Mouse (Mus musculus) lung, postnatal 14 days (tissue): ENCODE measurements at regions not wholly inside any gene's neighbourhood (a gene's known extent, or its start where the extent isn't known, plus 50 kb on each side); places are given as distances from the start of the nearest gene placed in this dataset.

Experiments
- DNase-seq: peaks from one replicate; pipeline ENCODE4 v3.0.0; 2021

GRCm38 (mm10) chr16:30880682-30881081 lies 200.6 kb downstream of the Xxylt1 start:
- no peak for DNase-seq

GRCm38 (mm10) chr16:30881186-30881585 lies 200.0 kb downstream of the Xxylt1 start:
- no peak for DNase-seq

- peak; percentile 10 for DNase-seq
Measured at GRCm38 (mm10) chr16:30883490-30884188, 197.6 kb downstream of the Xxylt1 start.

- DNase-seq = no peak
Measured at GRCm38 (mm10) chr16:30884189-30884551, 197.1 kb downstream of the Xxylt1 start.

GRCm38 (mm10) chr16:30886982-30887381 lies 194.2 kb downstream of the Xxylt1 start:
- no peak for DNase-seq

- DNase-seq = no peak
Measured at GRCm38 (mm10) chr16:30887536-30887935, 193.7 kb downstream of the Xxylt1 start.

GRCm38 (mm10) chr16:30888556-30889323 lies 192.5 kb downstream of the Xxylt1 start:
- no peak for DNase-seq

- DNase-seq = no peak
Measured at GRCm38 (mm10) chr16:30892606-30893005, 188.6 kb downstream of the Xxylt1 start.

- no peak for DNase-seq
Measured at GRCm38 (mm10) chr16:30894086-30894485, 187.1 kb downstream of the Xxylt1 start.

GRCm38 (mm10) chr16:30895021-30895420 lies 186.2 kb downstream of the Xxylt1 start:
- DNase-seq = no peak

- DNase-seq = no peak
Measured at GRCm38 (mm10) chr16:30897371-30897770, 183.9 kb downstream of the Xxylt1 start.

GRCm38 (mm10) chr16:30900121-30900520 lies 181.1 kb downstream of the Xxylt1 start:
- DNase-seq = no peak

GRCm38 (mm10) chr16:30901309-30901708 lies 179.9 kb downstream of the Xxylt1 start:
- DNase-seq = no peak
